Mouse (Mus musculus) gastrocnemius, postnatal 10 days (tissue): Measurements from ENCODE around the gene Fth1. TPM values are rescaled to one million over a fixed set of nuclear protein-coding genes. Genes with fewer than 3 reads are reported as not detected.
"Not testable (repeated sequence)": the region's sequence is repeated elsewhere in the genome, so short reads cannot be mapped to it uniquely, and the experiment has no call there.

Experiments used
- DNase-seq: peaks from one replicate; pipeline ENCODE4 v3.0.0; 2021; ENCODE audit warnings: mixed read lengths
- long read RNA-seq, 2 experiments: library from polyadenylated mRNA; stranded (forward); transcript quantifications; one replicate each; pipeline ENCODE4 v2.0.0; 2021
- total RNA-seq, 2 experiments: library from RNA; stranded (reverse); gene quantifications; 2 replicates each; pipeline ENCODE4 v1.2.3; 2021

Gene Fth1
- 1,000 to 10,000 TPM; 2,152 to 2,273 TPM for total RNA-seq
- long read RNA-seq, experiment 1, transcript Fth1-201 (4 exons, 929 nt), result major isoform, 1,763 of 1,789 reads
- long read RNA-seq, experiment 1, partial matches to known transcripts, result 8 of 1,789 reads
- long read RNA-seq, experiment 1, other reads (novel, unspliced or antisense), result 14 of 1,789 reads
- long read RNA-seq, experiment 2, transcript Fth1-201 (4 exons, 929 nt), result major isoform, 1,986 of 2,010 reads
- long read RNA-seq, experiment 2, partial matches to known transcripts, result 3 of 2,010 reads
- long read RNA-seq, experiment 2, other reads (novel, unspliced or antisense), result 19 of 2,010 reads

GRCm38 (mm10) chr19:9980258-9980657 is at the start of gene Fth1:
TSS of gene Fth1 (plus strand) at chr19:9980598.
- no peak for DNase-seq

GRCm38 (mm10) chr19:9931167-9931607 is 49.2 kb upstream of the Fth1 start:
- not testable (repeated sequence) for DNase-seq

GRCm38 (mm10) chr19:9933908-9934307 is 46.5 kb upstream of the Fth1 start:
- DNase-seq, result no peak

GRCm38 (mm10) chr19:9936579-9936978 is 43.8 kb upstream of the Fth1 start:
- no peak for DNase-seq

GRCm38 (mm10) chr19:9937428-9937827 is 43.0 kb upstream of the Fth1 start:
- no peak for DNase-seq

GRCm38 (mm10) chr19:9938156-9938823 is 42.1 kb upstream of the Fth1 start:
- no peak for DNase-seq

GRCm38 (mm10) chr19:9938824-9939303 is 41.5 kb upstream of the Fth1 start:
- no peak for DNase-seq

- DNase-seq, result no peak
Measured at GRCm38 (mm10) chr19:9939841-9940240, 40.6 kb upstream of the Fth1 start.

- no peak for DNase-seq
Measured at GRCm38 (mm10) chr19:9940903-9941302, 39.5 kb upstream of the Fth1 start.

- DNase-seq, result no peak
Measured at GRCm38 (mm10) chr19:9941809-9942208, 38.6 kb upstream of the Fth1 start.

- no peak for DNase-seq
Measured at GRCm38 (mm10) chr19:9942539-9943533, 37.6 kb upstream of the Fth1 start.

- DNase-seq, result no peak
Measured at GRCm38 (mm10) chr19:9945800-9946564, 34.4 kb upstream of the Fth1 start.

- no peak for DNase-seq
Measured at GRCm38 (mm10) chr19:9946986-9947385, 33.4 kb upstream of the Fth1 start.

- DNase-seq, result no peak
Measured at GRCm38 (mm10) chr19:9952390-9952789, 28.0 kb upstream of the Fth1 start.

GRCm38 (mm10) chr19:9952912-9953311 is 27.5 kb upstream of the Fth1 start:
- DNase-seq, result no peak

GRCm38 (mm10) chr19:9954055-9954810 is 26.2 kb upstream of the Fth1 start:
- peak; percentile 75 for DNase-seq

- DNase-seq, result no peak
Measured at GRCm38 (mm10) chr19:9954811-9955202, 25.6 kb upstream of the Fth1 start.

- DNase-seq, result no peak
Measured at GRCm38 (mm10) chr19:9955438-9955837, 25.0 kb upstream of the Fth1 start.

- no peak for DNase-seq
Measured at GRCm38 (mm10) chr19:9956624-9957388, 23.6 kb upstream of the Fth1 start.

- DNase-seq, result no peak
Measured at GRCm38 (mm10) chr19:9957965-9958364, 22.4 kb upstream of the Fth1 start.
